Mouse (Mus musculus) thymus, postnatal 10 days (tissue): ENCODE measurements around the gene Hist1h2ae.

Experiments
- DNase-seq, 2 experiments: peaks; one replicate each; pipeline ENCODE4 v3.0.0; 2021; ENCODE audit warnings: low spot score in 2 of 2

Hist1h2ae gene

GRCm38 (mm10) chr13:23521703-23522102 lies 49.3 kb downstream of the Hist1h2ae start:
- peak; percentile 88 to 92 for DNase-seq
